Mouse (Mus musculus) olfactory bulb, adult 2 months (tissue): ENCODE results near the gene Nptx1.

ENCODE experiments used
- CTCF ChIP-seq: fragments of 200-500 bp; IDR thresholded peaks from 2 replicates; pipeline ENCODE4 v1.5.1; 2012; ENCODE audit warnings: low read depth, mild to moderate bottlenecking, low read length, moderate library complexity; ENCODE audit not compliant: insufficient read depth
- POLR2A ChIP-seq: fragments of 200-500 bp; IDR thresholded peaks from 2 replicates; pipeline ENCODE4 v1.6.1; 2012; ENCODE audit warnings: mild to moderate bottlenecking, low read depth, low read length, moderate library complexity; ENCODE audit not compliant: insufficient read depth

GRCm38 (mm10) chr11:119491690-119492087 lies 55.9 kb downstream of the Nptx1 start:
- TF ChIP-seq CTCF (no peak), POLR2A (no peak)
